Mouse (Mus musculus) liver, embryonic 13.5 days (tissue): ENCODE data around the gene A930009A15Rik. TPM values are rescaled to one million over a fixed set of nuclear protein-coding genes. Genes with fewer than 3 reads are reported as not detected.

Source experiments
- ATAC-seq: fragments of 200-750 bp; cut with Nextera tagmentation; 2 replicates; pipeline ENCODE4 v1.8.0; 2017; ENCODE audit warnings: low read depth, mild to moderate bottlenecking, moderate number of reproducible peaks, moderate library complexity
- DNase-seq: peaks from one replicate; pipeline ENCODE4 v3.0.0; 2022
- H3K27ac ChIP-seq: fragments of 300-500 bp; sonication (generic); 2 replicates; pipeline ENCODE4 v1.5.1; 2015; ENCODE audit warnings: moderate library complexity, mild to moderate bottlenecking, inconsistent platforms
- H3K27me3 ChIP-seq: fragments of 300-500 bp; sonication (generic); 2 replicates; pipeline ENCODE4 v1.6.1; 2015; ENCODE audit warnings: mild to moderate bottlenecking, inconsistent platforms
- H3K36me3 ChIP-seq: fragments of 300-500 bp; sonication (generic); 2 replicates; pipeline ENCODE4 v1.6.1; 2015; ENCODE audit warnings: mild to moderate bottlenecking, inconsistent platforms
- H3K4me1 ChIP-seq: fragments of 300-500 bp; sonication (generic); replicated peaks from 2 replicates; pipeline ENCODE4 v1.6.1; 2015; ENCODE audit warnings: inconsistent platforms
- H3K4me2 ChIP-seq: fragments of 300-500 bp; sonication (generic); 2 replicates; pipeline ENCODE4 v1.6.1; 2015; ENCODE audit warnings: inconsistent platforms, mild to moderate bottlenecking, moderate library complexity
- H3K4me3 ChIP-seq: fragments of 300-500 bp; sonication (generic); replicated peaks from 2 replicates; pipeline ENCODE4 v1.5.1; 2015; ENCODE audit warnings: mild to moderate bottlenecking, inconsistent platforms
- H3K9ac ChIP-seq: fragments of 300-500 bp; sonication (generic); 2 replicates; pipeline ENCODE4 v1.6.1; 2015; ENCODE audit warnings: mild to moderate bottlenecking, inconsistent platforms
- H3K9me3 ChIP-seq: fragments of 300-500 bp; sonication (generic); replicated peaks from 2 replicates; pipeline ENCODE4 v1.6.1; 2016; ENCODE audit warnings: inconsistent platforms
- WGBS: fragments of 180-500 bp; shearing (Covaris S2); methylation state at CpG from one replicate; pipeline ENCODE4 v1.1.7; 2015; ENCODE audit not compliant: insufficient replicate concordance; 5-methylcytosine and 5-hydroxymethylcytosine counted together
- polyA plus RNA-seq: library from polyadenylated mRNA; unstranded; fragments of >200 nt; fragmentation: Nextera tagmentation; extraction: Ambion mirVana; gene quantifications from 2 replicates; pipeline ENCODE4 v1.2.1, GENCODE M21; 2015

The A930009A15Rik gene
- polyA plus RNA-seq, 1 experiment from 2014 or later, result not detected

GRCm38 (mm10) chr10:115583071-115583470, 13.3 kb downstream of the A930009A15Rik start:
- Histone ChIP-seq H3K27me3 (peaks cover 44% of the 10 kb centered on the region), H3K36me3 (no peaks in the 10 kb centered on the region), H3K4me3 (no peak overlapping the region), H3K9ac (no peak overlapping the region), H3K4me2 (no peak overlapping the region), H3K4me1 (peaks cover 13% of the 10 kb centered on the region; the same call in 1 of the 2 replicates), H3K27ac (no peak overlapping the region), H3K9me3 (no peaks in the 10 kb centered on the region)
- ATAC-seq (no peak), DNase-seq (no peak)
- WGBS, result 57% methylated on average over 3 of the region's 3 CpGs

GRCm38 (mm10) chr10:115584656-115585055, 14.9 kb downstream of the A930009A15Rik start:
- H3K9me3 ChIP-seq, result no peaks in the 10 kb centered on the region
- no peak for ATAC-seq
- no peaks in the 10 kb centered on the region for H3K36me3 ChIP-seq
- peaks cover 59% of the 10 kb centered on the region for H3K27me3 ChIP-seq
- H3K27ac ChIP-seq, result no peak overlapping the region
- no peak overlapping the region for H3K9ac ChIP-seq
- WGBS, result 20% methylated on average over 13 of the region's 14 CpGs
- no peak for DNase-seq
- no peak overlapping the region for H3K4me3 ChIP-seq
- H3K4me2 ChIP-seq, result 0 out of 2 replicates have a peak overlapping the region, but pooled peaks have one; percentile 59
- peaks cover 13% of the 10 kb centered on the region; the same call in 1 of the 2 replicates for H3K4me1 ChIP-seq

- no peak overlapping the region for H3K27ac ChIP-seq
Observed at GRCm38 (mm10) chr10:115585491-115586245, 15.9 kb downstream of the A930009A15Rik start.

GRCm38 (mm10) chr10:115586246-115587231, 16.8 kb downstream of the A930009A15Rik start:
- H3K27me3 ChIP-seq, result peaks cover 66% of the 10 kb centered on the region
- DNase-seq, result no peak
- peak overlapping the region; percentile 43 for H3K27ac ChIP-seq
- WGBS, result under 1% methylated on average over 41 of the region's 41 CpGs
- no peaks in the 10 kb centered on the region for H3K9me3 ChIP-seq
- peaks cover 13% of the 10 kb centered on the region; the same call in 1 of the 2 replicates for H3K4me1 ChIP-seq
- peak overlapping the region; percentile 50 for H3K4me3 ChIP-seq
- H3K9ac ChIP-seq, result no peak overlapping the region
- ATAC-seq, result peak; percentile 70
- H3K36me3 ChIP-seq, result no peaks in the 10 kb centered on the region
- peak overlapping the region; percentile 59 for H3K4me2 ChIP-seq

More at GRCm38 (mm10) chr10:115585491-115586245, 15.9 kb downstream of the A930009A15Rik start:
- no peak for ATAC-seq
- Histone ChIP-seq H3K9me3 (no peaks in the 10 kb centered on the region), H3K36me3 (no peaks in the 10 kb centered on the region), H3K27me3 (peaks cover 66% of the 10 kb centered on the region), H3K4me1 (peaks cover 13% of the 10 kb centered on the region; the same call in 1 of the 2 replicates), H3K4me2 (peak overlapping the region; percentile 59), H3K9ac (no peak overlapping the region), H3K4me3 (peak overlapping the region; percentile 50)
- no peak for DNase-seq
- 2% methylated on average over 21 of the region's 21 CpGs for WGBS

GRCm38 (mm10) chr10:115587301-115587969, 17.6 kb downstream of the A930009A15Rik start, which contains the start of gene Lgr5:
Lgr5 (minus strand) TSS chr10:115587780.
- Histone ChIP-seq H3K4me2 (peak within 1 kb of the TSS; percentile 59), H3K9me3 (no peaks in the 10 kb centered on the region), H3K27ac (peak within 1 kb of the TSS; percentile 43; the same call in 1 of the 2 replicates), H3K4me3 (peak within 1 kb of the TSS; percentile 50), H3K9ac (no peak within 1 kb of the TSS), H3K36me3 (no peaks in the 10 kb centered on the region), H3K4me1 (peaks cover 13% of the 10 kb centered on the region; the same call in 1 of the 2 replicates), H3K27me3 (peaks cover 66% of the 10 kb centered on the region)
- WGBS, result under 1% methylated on average over 47 of the region's 47 CpGs
- DNase-seq, result no peak
- peak; percentile 67 for ATAC-seq

- no peak for DNase-seq
- peaks cover 66% of the 10 kb centered on the region for H3K27me3 ChIP-seq
Observed at GRCm38 (mm10) chr10:115587979-115588378, 18.2 kb downstream of the A930009A15Rik start.

GRCm38 (mm10) chr10:115593221-115593620, 23.4 kb downstream of the A930009A15Rik start:
- ATAC-seq, result no peak
- Histone ChIP-seq H3K27me3 (peaks cover 23% of the 10 kb centered on the region), H3K9me3 (no peaks in the 10 kb centered on the region), H3K4me1 (no peaks in the 10 kb centered on the region), H3K4me2 (no peak overlapping the region), H3K27ac (no peak overlapping the region), H3K9ac (no peak overlapping the region), H3K4me3 (no peak overlapping the region), H3K36me3 (no peaks in the 10 kb centered on the region)
- 72% methylated on average over 11 of the region's 11 CpGs for WGBS
- DNase-seq, result no peak

More at GRCm38 (mm10) chr10:115587979-115588378, 18.2 kb downstream of the A930009A15Rik start:
- WGBS, result 5% methylated on average over 7 of the region's 7 CpGs
- no peak for ATAC-seq
- no peaks in the 10 kb centered on the region for H3K9me3 ChIP-seq
- H3K27ac ChIP-seq, result no peak overlapping the region
- H3K4me1 ChIP-seq, result peaks cover 13% of the 10 kb centered on the region; the same call in 1 of the 2 replicates
- peak overlapping the region; percentile 50 for H3K4me3 ChIP-seq
- no peaks in the 10 kb centered on the region for H3K36me3 ChIP-seq
- no peak overlapping the region for H3K9ac ChIP-seq
- H3K4me2 ChIP-seq, result peak overlapping the region; percentile 59

- 69% methylated on average over 6 of the region's 6 CpGs for WGBS
Observed at GRCm38 (mm10) chr10:115593651-115594050, 23.9 kb downstream of the A930009A15Rik start.

GRCm38 (mm10) chr10:115595748-115596147, 26.0 kb downstream of the A930009A15Rik start:
- H3K4me1 ChIP-seq, result no peaks in the 10 kb centered on the region
- H3K27ac ChIP-seq, result no peak overlapping the region
- H3K27me3 ChIP-seq, result 0 out of 2 replicates have a peak, but pooled peaks cover 3% of the 10 kb centered on the region
- no peaks in the 10 kb centered on the region for H3K9me3 ChIP-seq
- H3K36me3 ChIP-seq, result no peaks in the 10 kb centered on the region
- H3K4me2 ChIP-seq, result no peak overlapping the region
- ATAC-seq (no peak), DNase-seq (no peak)
- 52% methylated on average over 1 of the region's 1 CpGs for WGBS
- no peak overlapping the region for H3K4me3 ChIP-seq
- H3K9ac ChIP-seq, result no peak overlapping the region

More at GRCm38 (mm10) chr10:115593651-115594050, 23.9 kb downstream of the A930009A15Rik start:
- no peak for DNase-seq
- Histone ChIP-seq H3K27ac (no peak overlapping the region), H3K4me2 (no peak overlapping the region), H3K9me3 (no peaks in the 10 kb centered on the region), H3K4me3 (no peak overlapping the region), H3K27me3 (peaks cover 19% of the 10 kb centered on the region; the same call in 1 of the 2 replicates), H3K4me1 (no peaks in the 10 kb centered on the region), H3K36me3 (no peaks in the 10 kb centered on the region), H3K9ac (no peak overlapping the region)
- no peak for ATAC-seq

- Histone ChIP-seq H3K4me1 (no peaks in the 10 kb centered on the region), H3K4me3 (no peak overlapping the region), H3K27me3 (0 out of 2 replicates have a peak, but pooled peaks cover 3% of the 10 kb centered on the region), H3K36me3 (no peaks in the 10 kb centered on the region), H3K27ac (no peak overlapping the region), H3K9ac (no peak overlapping the region), H3K9me3 (no peaks in the 10 kb centered on the region), H3K4me2 (no peak overlapping the region)
- no peak for ATAC-seq
- DNase-seq, result no peak
- 11% methylated on average over 14 of the region's 15 CpGs for WGBS
Observed at GRCm38 (mm10) chr10:115617456-115618287, 47.9 kb downstream of the A930009A15Rik start.
